Mouse (Mus musculus) Muller cell, postnatal 12 days (primary cell): ENCODE measurements around the gene Mcemp1.
A peak's percentile ranks its signal among the peaks of the same experiment; 100 is the strongest.

ENCODE experiments used
- DNase-seq: peaks from one replicate; pipeline ENCODE4 v3.0.0-alpha.2; 2015; ENCODE audit errors: inconsistent ontology term

Gene Mcemp1

GRCm38 (mm10) chr8:3665507-3665906 is at the start of gene Mcemp1:
TSS of gene Mcemp1 (plus strand) at chr8:3665754.
- DNase-seq: no peak

- peak; percentile 99 for DNase-seq
These were observed 44.2 kb upstream of the Mcemp1 start, which contains the start of the genes Xab2 and Pet100 for GRCm38 (mm10) chr8:3621199-3621970. TSS of gene Xab2 (minus strand) at chr8:3621316. TSS of gene Pet100 (plus strand) at chr8:3621548.

GRCm38 (mm10) chr8:3622119-3622518 is 43.4 kb upstream of the Mcemp1 start:
- DNase-seq: no peak

- no peak for DNase-seq
These were observed 40.1 kb upstream of the Mcemp1 start, which contains the start of gene Pcp2 for GRCm38 (mm10) chr8:3625445-3625844. TSS of gene Pcp2 (minus strand) at chr8:3625545.

GRCm38 (mm10) chr8:3626971-3627370 is 38.6 kb upstream of the Mcemp1 start:
- no peak for DNase-seq

GRCm38 (mm10) chr8:3628014-3628413 is 37.5 kb upstream of the Mcemp1 start:
- DNase-seq: no peak

GRCm38 (mm10) chr8:3630647-3631477 is 34.7 kb upstream of the Mcemp1 start, which contains the start of gene Stxbp2:
TSS of gene Stxbp2 (plus strand) at chr8:3630955.
- DNase-seq: peak; percentile 80

- no peak for DNase-seq
These were observed 34.1 kb upstream of the Mcemp1 start for GRCm38 (mm10) chr8:3631478-3631875.

- DNase-seq: peak; percentile 7
These were observed 19.8 kb upstream of the Mcemp1 start for GRCm38 (mm10) chr8:3645804-3646203.

- no peak for DNase-seq
These were observed 18.6 kb upstream of the Mcemp1 start for GRCm38 (mm10) chr8:3646824-3647531.

GRCm38 (mm10) chr8:3647561-3647960 is 18.0 kb upstream of the Mcemp1 start:
- DNase-seq: peak; percentile 42

- DNase-seq: no peak
These were observed 17.3 kb upstream of the Mcemp1 start for GRCm38 (mm10) chr8:3648268-3648667.

GRCm38 (mm10) chr8:3648990-3649389 is 16.6 kb upstream of the Mcemp1 start:
- DNase-seq: no peak

GRCm38 (mm10) chr8:3652845-3653244 is 12.7 kb upstream of the Mcemp1 start:
- DNase-seq: no peak

GRCm38 (mm10) chr8:3654726-3655508 is 10.6 kb upstream of the Mcemp1 start:
- DNase-seq: no peak

GRCm38 (mm10) chr8:3655526-3655925 is 10.0 kb upstream of the Mcemp1 start, which contains the start of gene Retn:
TSS of gene Retn (plus strand) at chr8:3655770.
- DNase-seq: no peak

- DNase-seq: no peak
These were observed 8.7 kb upstream of the Mcemp1 start for GRCm38 (mm10) chr8:3656725-3657381.

GRCm38 (mm10) chr8:3660889-3661288 is 4.7 kb upstream of the Mcemp1 start:
- DNase-seq: no peak

GRCm38 (mm10) chr8:3664405-3664804 is 1.1 kb upstream of the Mcemp1 start:
- DNase-seq: no peak

GRCm38 (mm10) chr8:3670388-3670787 is 4.8 kb downstream of the Mcemp1 start:
- DNase-seq: no peak
